Mouse (Mus musculus): ENCODE results near the gene Sox10.

Sox10 gene

DNA sequence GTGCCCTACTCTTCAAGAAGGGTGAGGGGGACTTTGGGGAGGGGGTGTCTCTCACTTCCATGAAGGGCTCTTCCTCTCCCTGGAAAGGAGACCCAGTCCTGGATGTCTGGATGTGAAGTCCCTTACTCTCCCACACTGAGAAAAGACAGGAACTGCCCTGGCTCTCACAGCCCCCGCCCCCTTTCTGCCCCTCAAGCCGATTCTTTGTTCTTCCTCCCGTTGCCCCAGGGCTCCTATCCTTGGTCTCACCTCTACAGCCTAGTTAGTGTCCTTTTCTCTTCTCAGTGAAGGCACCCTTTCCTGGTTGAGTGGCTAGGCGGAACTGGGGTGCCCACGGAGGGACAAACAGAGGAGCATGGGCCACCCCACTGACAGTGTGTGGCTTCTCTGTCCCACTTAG lies at the start of gene Sox10:
Gene Sox10 (minus strand): TSS at position 101 of the 400 bp plus-strand sequence.
- DNase-seq (ENCODE audit: low spot score) = no peak

- no peak for DNase-seq (ENCODE audit: low spot score)
Observed at GRCm38 (mm10) chr15:79213591-79213990, 48.6 kb upstream of the Sox10 start.

DNA sequence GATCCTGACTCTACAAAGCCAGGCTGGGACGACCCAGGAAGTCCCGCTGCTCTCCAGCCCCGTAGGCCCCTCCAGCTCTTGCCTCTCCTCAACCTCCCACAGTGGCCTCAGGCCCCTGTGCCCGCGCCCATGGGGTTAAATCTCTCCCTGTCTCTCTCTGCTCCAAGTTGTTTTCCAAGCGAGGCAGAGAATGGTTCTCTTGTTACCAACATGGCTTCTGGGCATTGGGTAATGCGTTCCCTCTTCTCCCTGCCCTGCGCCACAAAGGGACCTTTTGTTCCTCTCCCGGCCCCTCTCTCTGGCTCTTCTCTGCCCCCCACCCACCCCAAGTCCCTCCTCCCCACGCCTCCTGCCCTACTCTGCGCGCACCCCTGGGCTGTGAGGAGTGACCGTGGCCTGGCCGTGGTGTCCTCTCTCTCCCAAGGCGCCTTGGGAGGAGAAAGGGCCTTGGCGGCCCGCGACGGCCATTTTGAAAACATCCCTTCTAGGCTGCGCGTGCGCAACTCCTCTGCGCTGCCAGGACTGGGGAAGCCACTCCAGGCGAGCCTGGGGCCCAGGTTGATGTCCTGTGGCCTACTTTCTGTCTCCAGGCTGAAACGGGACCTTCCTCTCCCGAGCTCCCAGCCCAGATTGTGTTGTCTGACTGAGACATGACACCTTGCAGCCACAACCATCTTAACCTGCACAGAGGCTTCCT lies 47.9 kb upstream of the Sox10 start:
- DNase-seq (ENCODE audit: low spot score) = no peak

GRCm38 (mm10) chr15:79210357-79210756 lies 45.3 kb upstream of the Sox10 start:
- no peak for DNase-seq (ENCODE audit: low spot score)

DNA sequence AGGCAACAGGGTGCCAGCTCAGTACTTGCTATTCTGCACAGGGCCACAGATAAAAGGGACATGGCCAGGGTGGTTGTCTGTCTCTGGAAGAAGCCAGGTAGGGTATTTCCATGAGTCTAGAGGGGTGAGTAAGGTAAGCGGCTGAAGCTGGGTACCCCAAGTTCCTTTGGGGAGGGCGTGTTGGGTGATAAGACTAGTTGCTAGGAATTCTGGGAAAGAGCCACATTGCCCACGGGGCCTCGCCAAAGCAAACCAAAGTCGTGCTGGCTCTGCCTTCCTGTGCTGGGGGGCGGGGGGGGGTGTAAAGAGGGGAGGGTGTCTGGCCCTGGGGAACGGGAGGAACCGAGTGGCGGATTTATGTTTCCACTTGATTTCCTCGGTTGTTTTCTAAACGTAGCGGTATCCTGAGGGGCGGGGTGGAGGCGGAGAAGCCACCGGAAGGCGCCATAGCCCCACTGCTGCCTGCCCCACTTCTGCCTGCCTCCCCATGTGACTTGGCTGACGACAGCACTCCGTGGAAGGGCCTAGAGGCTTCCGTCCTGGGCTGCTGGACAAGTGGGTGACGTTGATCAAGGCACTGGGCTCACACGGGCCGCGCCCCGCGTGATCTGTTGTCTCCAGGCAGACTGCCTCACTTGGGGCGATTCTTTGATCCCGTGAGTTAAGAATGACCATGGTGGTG lies 43.9 kb upstream of the Sox10 start:
- DNase-seq (ENCODE audit: low spot score) = no peak

DNA sequence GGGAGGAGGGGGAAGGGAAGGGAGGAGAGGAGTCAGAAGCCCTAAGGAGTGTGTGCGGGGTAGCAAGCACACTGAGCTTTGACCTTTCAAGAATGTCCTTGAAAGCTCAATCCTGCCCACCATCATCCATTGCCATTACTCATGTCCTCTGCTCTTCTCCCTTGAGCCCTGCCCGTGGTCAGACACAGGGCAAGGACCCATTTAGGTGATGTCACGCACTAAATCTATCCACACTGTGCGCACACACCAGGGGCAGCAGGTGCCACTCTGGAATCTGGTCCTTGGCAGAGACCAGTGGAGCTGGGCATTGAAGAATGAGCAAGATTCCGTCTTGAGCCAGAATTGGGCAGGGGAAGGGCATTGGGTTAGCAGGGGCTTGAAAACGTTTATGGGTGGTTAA lies 43.2 kb upstream of the Sox10 start:
- DNase-seq (ENCODE audit: low spot score) = no peak

DNA sequence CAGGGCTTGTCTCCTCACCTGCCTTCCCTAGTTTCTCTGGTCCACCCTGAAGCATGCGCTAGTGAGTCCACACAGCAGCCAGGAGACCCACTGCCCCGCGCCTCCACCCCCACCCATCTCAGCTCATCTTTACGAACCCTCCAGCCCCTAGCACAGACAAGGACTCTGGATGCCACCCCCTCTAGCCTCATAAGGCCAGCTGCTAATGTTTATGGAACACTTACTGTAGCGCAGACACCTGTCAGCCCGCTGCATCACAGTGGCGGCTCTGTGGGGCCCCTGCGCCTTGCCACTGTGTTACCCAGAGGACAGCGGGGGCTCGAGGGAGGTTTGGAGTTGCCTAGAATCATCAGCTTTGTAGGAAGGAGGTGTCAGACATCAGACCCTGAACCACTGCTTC lies 37.5 kb upstream of the Sox10 start:
- no peak for DNase-seq (ENCODE audit: low spot score)

GRCm38 (mm10) chr15:79201491-79202150 lies 36.6 kb upstream of the Sox10 start:
- DNase-seq (ENCODE audit: low spot score) = peak; percentile 33

GRCm38 (mm10) chr15:79199390-79199976 lies 34.4 kb upstream of the Sox10 start:
- DNase-seq (ENCODE audit: low spot score) = no peak

GRCm38 (mm10) chr15:79195492-79195891 lies 30.5 kb upstream of the Sox10 start:
- DNase-seq (ENCODE audit: low spot score) = no peak

- DNase-seq (ENCODE audit: low spot score) = no peak
Observed at GRCm38 (mm10) chr15:79194946-79195345, 29.9 kb upstream of the Sox10 start.

GRCm38 (mm10) chr15:79194048-79194447 lies 29.0 kb upstream of the Sox10 start:
- no peak for DNase-seq (ENCODE audit: low spot score)

DNA sequence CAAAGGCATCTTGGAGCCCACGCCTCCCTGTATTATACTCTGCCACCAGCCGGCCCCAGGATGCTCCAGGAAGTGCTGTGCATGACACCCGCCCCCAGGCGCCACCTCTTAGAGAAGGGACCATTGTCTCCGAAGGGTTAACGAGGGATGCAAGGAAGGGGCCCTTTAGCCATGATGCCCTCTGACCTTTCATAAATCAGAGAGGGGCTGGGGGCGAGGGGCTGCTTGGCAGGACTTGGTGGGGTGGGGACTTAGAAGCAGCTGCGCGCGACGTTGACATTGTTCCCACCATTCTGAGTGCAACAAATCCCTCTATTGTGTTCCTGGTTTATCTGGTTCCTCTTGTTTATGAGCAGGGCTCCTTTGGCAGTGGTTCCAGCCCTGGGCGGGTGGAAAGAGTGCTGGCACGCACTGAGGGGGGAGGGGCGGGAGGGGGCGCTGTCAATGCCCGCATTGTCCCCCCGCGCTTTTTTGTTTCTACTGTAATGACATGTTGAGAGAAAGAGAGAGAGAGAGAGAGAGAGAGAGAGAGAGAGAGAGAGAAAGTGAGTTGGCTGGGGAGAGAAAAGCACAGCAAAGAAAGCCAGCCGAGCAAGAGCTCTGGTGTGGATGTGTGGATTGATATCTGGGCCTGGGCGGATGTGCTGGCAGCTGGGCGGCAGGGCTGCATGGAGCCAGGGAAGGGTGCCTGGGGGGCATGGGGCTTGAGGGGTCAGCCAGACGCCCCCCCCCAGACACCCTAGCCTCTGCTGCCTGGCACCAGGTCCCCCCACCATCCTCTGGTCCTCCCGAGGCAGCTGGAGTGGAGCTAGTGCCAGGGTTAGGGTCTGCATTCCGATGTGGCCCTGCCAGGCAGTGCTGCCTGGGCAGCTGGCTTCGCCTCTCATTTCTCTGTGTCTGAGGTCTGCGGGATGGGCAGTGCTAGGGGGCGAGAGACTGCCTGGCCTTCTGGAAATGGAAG lies 28.1 kb upstream of the Sox10 start:
- DNase-seq (ENCODE audit: low spot score) = peak; percentile 66

GRCm38 (mm10) chr15:79192450-79192849 lies 27.4 kb upstream of the Sox10 start:
- no peak for DNase-seq (ENCODE audit: low spot score)

DNA sequence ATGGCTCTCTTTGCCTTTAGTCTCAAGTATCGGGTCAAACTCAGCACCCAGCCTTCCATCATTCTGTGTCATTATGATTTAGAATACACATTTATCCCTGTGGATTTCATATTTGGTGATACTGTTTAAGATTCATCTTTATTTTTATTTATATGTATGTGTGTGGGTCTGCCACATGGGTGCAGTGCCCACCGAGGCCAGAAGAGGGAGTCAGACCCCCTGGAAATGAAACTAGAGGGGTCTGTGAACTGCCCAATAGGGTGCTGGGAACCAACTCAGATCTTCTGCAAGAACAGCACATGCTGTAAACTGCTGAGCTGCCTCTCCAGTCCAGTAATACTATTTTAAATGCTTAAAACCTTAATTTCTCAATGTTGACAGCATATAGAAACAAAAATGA lies 26.4 kb upstream of the Sox10 start:
- no peak for DNase-seq (ENCODE audit: low spot score)

DNA sequence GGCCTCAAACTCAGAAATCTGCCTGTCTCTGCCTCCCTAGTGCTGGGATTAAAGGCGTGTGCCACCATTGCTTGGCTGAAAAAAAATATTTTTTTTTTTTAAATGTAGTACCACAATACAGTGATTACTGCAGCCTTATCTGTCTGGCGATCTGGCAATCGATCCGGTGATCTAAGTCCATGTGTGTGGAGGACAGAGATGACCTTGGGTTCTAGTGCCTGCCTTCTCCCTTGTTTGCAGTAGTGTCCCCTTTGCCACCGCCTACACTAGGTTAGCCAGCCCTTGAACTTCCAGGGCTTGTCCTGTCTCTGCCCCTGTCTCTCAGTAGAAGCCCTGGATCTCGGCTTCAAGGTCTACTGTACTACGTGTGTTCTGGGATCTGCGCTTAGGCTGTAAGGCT lies 22.8 kb upstream of the Sox10 start:
- no peak for DNase-seq (ENCODE audit: low spot score)

GRCm38 (mm10) chr15:79185213-79185612 lies 20.2 kb upstream of the Sox10 start:
- no peak for DNase-seq (ENCODE audit: low spot score)

DNA sequence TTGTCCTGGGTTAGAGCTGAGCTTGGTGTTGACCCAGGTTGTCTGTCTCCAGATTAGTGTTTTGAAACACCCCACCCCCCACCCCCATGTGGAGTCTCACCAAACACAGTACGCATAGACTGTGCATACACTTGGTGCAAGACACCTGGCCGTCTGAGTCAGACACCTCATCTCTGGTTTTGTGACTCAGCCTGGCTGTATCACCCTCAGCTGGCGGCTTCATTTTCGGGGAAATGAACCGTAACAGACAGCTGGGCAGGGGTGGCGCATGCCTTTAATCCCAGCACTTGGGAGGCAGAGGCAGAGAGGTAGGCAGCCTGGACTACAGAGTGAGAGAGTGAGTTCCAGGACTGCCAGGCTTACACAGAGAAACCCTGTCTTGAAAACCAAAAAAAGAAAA lies 11.9 kb upstream of the Sox10 start:
- DNase-seq (ENCODE audit: low spot score) = no peak

DNA sequence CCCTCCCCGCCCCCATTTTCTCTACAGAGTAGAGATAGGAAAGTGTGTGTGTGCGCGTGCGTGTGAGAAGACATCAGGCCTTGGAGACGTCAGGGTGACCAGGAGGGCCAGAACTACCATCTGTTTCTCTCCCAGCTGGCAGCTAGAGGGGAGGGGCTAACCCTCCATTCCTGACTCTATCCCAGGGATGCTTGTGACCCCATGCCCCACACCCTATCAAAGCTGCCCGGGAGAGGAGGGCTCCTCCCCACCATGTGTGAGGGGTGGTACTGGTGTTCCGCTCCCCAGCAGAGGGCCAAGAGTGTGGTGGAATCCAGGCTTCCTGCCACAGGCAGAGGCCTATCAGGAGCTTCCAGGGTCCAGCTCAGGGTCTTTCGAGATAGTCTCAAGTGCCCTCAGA lies 1.7 kb upstream of the Sox10 start:
- DNase-seq (ENCODE audit: low spot score) = peak; percentile 23

DNA sequence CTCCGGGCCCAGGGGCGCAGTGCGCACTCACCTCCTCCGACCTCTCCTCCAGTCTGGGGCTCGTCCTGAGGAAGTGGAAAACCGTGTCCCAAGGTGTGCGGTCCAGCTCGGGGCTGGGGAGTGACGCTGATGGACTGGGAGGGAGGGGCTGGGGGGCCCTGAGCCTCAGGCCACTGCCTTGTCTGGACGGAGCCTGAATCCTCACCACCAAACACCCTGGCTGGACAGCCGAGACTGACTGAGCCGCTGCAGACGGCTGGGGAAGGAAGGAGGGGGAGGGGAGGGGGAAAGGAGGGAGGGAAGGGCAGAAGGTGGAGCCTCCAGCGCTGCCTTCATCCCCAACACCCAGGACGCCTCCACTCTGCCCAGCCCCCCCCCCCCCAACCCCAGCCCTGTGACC lies 789 bp downstream of the Sox10 start:
- no peak for DNase-seq (ENCODE audit: low spot score)

DNA sequence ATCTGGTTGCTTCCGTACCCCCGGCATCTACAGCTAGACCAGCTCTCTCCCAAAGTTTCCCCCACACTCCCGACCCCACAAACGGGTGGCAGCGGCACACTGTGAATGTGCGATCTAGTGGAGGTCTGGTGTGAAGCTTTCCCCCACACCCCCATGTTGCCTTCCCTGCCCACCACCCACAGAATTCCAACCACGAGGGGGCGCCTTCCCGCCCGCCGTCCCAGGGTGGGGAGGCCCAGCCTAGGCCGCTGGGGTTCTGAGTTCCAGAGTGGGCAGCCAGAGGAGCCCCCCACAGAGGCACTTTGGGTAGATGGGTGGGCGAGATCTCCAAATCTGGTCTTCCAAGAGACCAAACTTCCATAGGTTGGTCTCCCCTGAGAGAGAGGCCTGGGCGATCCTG lies 2.2 kb downstream of the Sox10 start:
- DNase-seq (ENCODE audit: low spot score) = no peak

GRCm38 (mm10) chr15:79162301-79162700 lies 2.7 kb downstream of the Sox10 start:
- DNase-seq (ENCODE audit: low spot score) = no peak
